Mouse (Mus musculus): ENCODE measurements at regions not wholly inside any gene's neighbourhood (a gene's known extent, or its start where the extent isn't known, plus 50 kb on each side); places are given as distances from the start of the nearest gene placed in this dataset.

DNA sequence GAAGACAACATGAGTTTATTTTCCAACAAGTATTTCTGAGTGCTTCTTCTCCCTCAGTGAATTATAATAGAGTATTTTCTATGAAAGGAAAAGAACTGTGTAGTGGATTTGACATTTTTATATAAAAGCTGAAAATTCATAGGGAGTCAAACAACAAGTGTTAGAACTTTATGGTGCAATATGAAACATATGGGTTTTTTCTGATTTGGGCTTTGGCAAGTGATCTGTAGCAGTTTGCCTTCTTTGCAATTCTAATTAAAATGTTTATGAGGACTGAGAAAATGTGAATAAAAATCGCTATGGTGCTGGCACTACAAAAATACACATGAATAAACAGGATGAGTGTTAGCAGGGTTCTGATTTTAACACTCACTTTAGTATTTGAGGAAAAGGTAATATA, 341.0 kb downstream of the Gabrg1 start:
- DNase-seq (ENCODE audit: low read depth) = peak; percentile 57
- TF ChIP-seq CTCF (IDR thresholded peaks at IDR 0.05; ENCODE audit: borderline replicate concordance, extremely low read depth, insufficient read depth, insufficient read length) (no peak), POLR2A (IDR thresholded peaks at IDR 0.05; ENCODE audit: borderline replicate concordance, extremely low read depth, insufficient read depth, insufficient read length, poor library complexity, severe bottlenecking) (no peak)

DNA sequence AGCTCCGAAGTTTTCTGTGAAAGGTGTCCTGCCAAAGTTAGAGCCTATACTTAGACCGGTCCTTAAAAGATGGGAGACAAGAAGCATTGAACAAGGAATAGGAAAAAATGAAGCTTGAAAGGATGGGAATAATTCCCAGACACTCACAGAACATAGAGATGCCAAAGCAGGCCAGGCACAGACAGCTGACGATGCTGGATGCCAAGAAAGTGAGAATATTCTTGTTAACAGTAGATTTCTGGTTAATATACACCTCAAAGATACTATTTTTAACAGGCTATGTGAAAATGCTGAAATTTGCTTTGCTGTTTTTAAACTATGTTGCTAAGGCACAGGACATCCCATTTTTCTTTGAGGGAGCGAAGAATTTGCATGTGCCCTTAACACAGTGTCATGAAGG, 366.3 kb downstream of the Gabrg1 start:
- peak; percentile 31 for DNase-seq (ENCODE audit: low read depth)
- TF ChIP-seq CTCF (IDR thresholded peaks at IDR 0.05; ENCODE audit: borderline replicate concordance, extremely low read depth, insufficient read depth, insufficient read length) (no peak), POLR2A (IDR thresholded peaks at IDR 0.05; ENCODE audit: borderline replicate concordance, extremely low read depth, insufficient read depth, insufficient read length, poor library complexity, severe bottlenecking) (no peak)

DNA sequence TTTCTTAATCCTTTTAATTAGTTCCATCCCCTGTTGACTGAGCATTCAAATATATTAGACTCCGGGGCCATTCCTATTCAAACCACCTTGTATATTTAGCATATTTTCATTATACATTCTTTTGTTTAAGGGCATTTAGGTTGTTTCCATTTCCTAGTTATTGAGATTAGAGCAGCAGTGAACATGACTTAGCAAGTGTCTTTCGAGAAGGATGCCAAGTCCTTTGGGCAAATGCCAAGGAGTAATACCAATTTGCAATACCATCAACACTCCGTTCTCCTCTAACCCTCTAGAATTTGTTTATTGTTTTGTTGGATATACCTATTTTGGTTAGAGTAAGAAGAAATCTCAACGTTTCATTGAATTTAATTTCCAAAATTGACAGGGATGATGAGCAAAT, 407.8 kb downstream of the Gabrg1 start:
- DNase-seq (ENCODE audit: low read depth) = peak; percentile 30
- TF ChIP-seq CTCF (IDR thresholded peaks at IDR 0.05; ENCODE audit: borderline replicate concordance, extremely low read depth, insufficient read depth, insufficient read length) (no peak), POLR2A (IDR thresholded peaks at IDR 0.05; ENCODE audit: borderline replicate concordance, extremely low read depth, insufficient read depth, insufficient read length, poor library complexity, severe bottlenecking) (no peak)

DNA sequence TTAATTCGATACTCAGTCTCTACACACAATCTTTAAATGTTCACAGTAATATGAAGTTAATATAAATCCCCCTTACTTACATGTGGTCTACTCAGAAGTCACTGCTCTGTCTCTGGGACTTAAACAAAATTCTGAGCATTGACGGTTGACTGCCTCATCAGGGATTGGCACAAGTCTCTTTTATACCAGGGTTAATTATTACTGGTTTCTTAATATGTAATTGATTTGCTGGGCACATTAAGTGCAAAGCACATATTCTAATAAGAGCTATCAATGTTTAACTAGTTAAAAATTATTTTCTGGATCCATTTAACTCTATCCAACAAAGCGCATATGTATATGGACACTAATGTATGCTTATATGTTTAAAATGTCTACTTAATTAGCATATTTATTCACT, 441.9 kb downstream of the Gabrg1 start:
- DNase-seq (ENCODE audit: low read depth) = no peak
- TF ChIP-seq CTCF (IDR thresholded peaks at IDR 0.05; ENCODE audit: borderline replicate concordance, extremely low read depth, insufficient read depth, insufficient read length) = no peak

DNA sequence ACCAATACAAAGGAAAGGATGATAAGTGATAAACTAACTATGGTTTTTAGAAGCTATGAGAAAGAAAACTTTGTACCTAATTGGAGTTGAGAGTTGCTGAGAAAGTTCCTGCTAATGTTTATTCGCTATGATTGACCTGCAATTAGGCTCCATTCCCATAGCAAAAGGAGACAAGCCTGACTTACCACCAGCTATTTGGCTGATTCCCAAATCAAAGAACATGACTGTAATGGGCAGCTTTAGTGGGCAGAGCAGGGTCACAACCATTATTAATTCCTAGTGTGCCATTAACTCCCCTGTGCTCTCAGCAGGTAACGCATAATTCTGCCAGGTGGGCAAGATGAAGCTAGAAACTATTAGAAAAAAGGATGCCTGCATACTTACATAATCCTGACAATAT, 452.5 kb downstream of the Gabrg1 start:
- TF ChIP-seq CTCF (IDR thresholded peaks at IDR 0.05; ENCODE audit: borderline replicate concordance, extremely low read depth, insufficient read depth, insufficient read length) (no peak), POLR2A (IDR thresholded peaks at IDR 0.05; ENCODE audit: borderline replicate concordance, extremely low read depth, insufficient read depth, insufficient read length, poor library complexity, severe bottlenecking) (no peak)

DNA sequence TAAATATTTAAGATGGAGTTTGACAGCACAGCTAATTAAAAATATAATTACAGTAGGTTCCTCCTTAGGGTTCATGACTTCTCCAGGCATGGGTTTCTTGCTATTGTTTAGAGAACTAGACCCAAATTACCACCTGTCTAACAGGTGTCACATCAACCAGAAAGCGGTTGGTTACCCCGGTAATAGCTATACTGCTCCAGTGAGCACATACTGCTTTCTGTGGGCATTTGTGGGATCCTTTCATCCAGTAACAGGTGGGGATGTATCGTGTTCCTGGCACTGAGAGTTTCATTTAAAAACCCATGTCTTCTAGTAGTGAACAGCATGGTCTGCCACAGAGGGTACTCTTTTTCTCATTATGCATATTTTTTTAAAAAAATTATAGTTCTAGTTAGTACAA, 455.1 kb downstream of the Gabrg1 start:
- DNase-seq (ENCODE audit: low read depth) = no peak
- TF ChIP-seq POLR2A (IDR thresholded peaks at IDR 0.05; ENCODE audit: borderline replicate concordance, extremely low read depth, insufficient read depth, insufficient read length, poor library complexity, severe bottlenecking) (no peak), CTCF (IDR thresholded peaks at IDR 0.05; ENCODE audit: borderline replicate concordance, extremely low read depth, insufficient read depth, insufficient read length) (no peak)

More for the DNA sequence above, 452.5 kb downstream of the Gabrg1 start:
- DNase-seq (ENCODE audit: low read depth) = peak; percentile 17
